ENCODE assay signal across 10 mouse cellular contexts in the genomic region with DNA sequence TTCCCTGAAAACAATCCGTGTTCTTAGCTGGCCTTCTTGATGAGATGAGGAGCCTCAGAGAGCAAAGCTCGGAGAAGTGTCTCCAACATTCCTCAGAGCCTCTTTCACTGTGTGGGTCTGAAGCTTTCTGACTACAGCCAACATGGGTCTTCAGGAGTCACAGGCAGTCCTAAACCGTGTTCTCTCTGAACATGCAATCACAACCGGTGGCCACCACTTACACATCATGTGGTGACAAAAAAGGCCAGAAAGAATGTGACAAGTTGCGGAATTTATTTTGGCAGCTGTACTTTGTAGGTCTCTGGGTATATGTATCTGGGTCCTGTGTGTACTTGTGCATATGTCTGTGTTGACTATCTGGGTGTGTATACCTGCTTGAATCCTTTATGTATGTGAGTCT.
"Had no signal": no experiment of that assay in that cellular context is flagged by ENCODE, and none has a peak within 500 bp of the region (broad histone marks: within the 10 kb centered on the region; RNA-seq: fewer than 3 reads in every experiment).

No protein-coding gene starts in this region.

- H3K36me3 ChIP-seq: kidney, embryonic 15.5 days; neural tube, embryonic 15.5 days had no signal

- H3K27ac ChIP-seq: kidney, embryonic 15.5 days; limb, embryonic 13.5 days; liver, embryonic 14.5 days; neural tube, embryonic 15.5 days had no signal

- H3K4me2 ChIP-seq: kidney, embryonic 15.5 days; limb, embryonic 13.5 days; neural tube, embryonic 15.5 days had no signal

- H3K9ac ChIP-seq: kidney, embryonic 15.5 days; limb, embryonic 13.5 days; liver, embryonic 14.5 days; neural tube, embryonic 15.5 days had no signal

- H3K9me3 ChIP-seq: kidney, embryonic 15.5 days; limb, embryonic 13.5 days; neural tube, embryonic 15.5 days had no signal

- DNase-seq: lung, adult 18-20 months; midbrain, embryonic 14.5 days; right cerebral cortex, adult 18-20 months; right cerebral cortex, postnatal 25 days; thymus, postnatal 4 days had no signal

- H3K4me1 ChIP-seq: kidney, embryonic 15.5 days; limb, embryonic 13.5 days had no signal

- H3K4me3 ChIP-seq: kidney, embryonic 15.5 days; limb, embryonic 13.5 days; myocyte; neural tube, embryonic 15.5 days had no signal

- H3K27me3 ChIP-seq: kidney, embryonic 15.5 days; limb, embryonic 13.5 days; neural tube, embryonic 15.5 days had no signal
